Mouse (Mus musculus): ENCODE results near the gene Apol11b. TPM values are rescaled to one million over a fixed set of nuclear protein-coding genes. Genes with fewer than 3 reads are reported as not detected.

Apol11b gene
- total RNA-seq, 4 experiments from 2014 or later = 0.17 to 0.28 TPM; not detected in 2

Other genes starting within 250 kb of the Apol11b start
- gene Apol7a, start 244.2 kb downstream of the Apol11b start, total RNA-seq (2022) = 1 to 10 TPM in 1 of 4 experiments, under 1 TPM in 2, not detected in 1; 0.14 to 1.3 (median 0.82) TPM
- gene Apol9a, start 232.2 kb downstream of the Apol11b start, total RNA-seq (2022) = under 1 TPM in 1 of 4 experiments, not detected in 3; 0.32 TPM
- gene Apol7b, start 195.8 kb downstream of the Apol11b start, total RNA-seq (2022) = not detected
- not detected for gene Apol10a, start 166.2 kb downstream of the Apol11b start, total RNA-seq (2022)
- not detected for gene Apol11a, start 135.0 kb downstream of the Apol11b start, total RNA-seq (2022)
- not detected for gene Apol7c, start 110.0 kb downstream of the Apol11b start, total RNA-seq (2022)
- not detected for gene 1700025B11Rik, start 81.4 kb downstream of the Apol11b start, total RNA-seq (2022)
- under 1 TPM in 3 of 4 experiments, not detected in 1; 0.16 to 0.32 (median 0.27) TPM for gene Apol10b, start 47.2 kb downstream of the Apol11b start, total RNA-seq (2022)
- gene Gm36245, start 44.0 kb downstream of the Apol11b start, total RNA-seq (2022) = not detected
- not detected for gene Apol7e, start 55.6 kb upstream of the Apol11b start, total RNA-seq (2022)
- not detected for gene Apol9b, start 85.8 kb upstream of the Apol11b start, total RNA-seq (2022)
- gene Apol8, start 113.7 kb upstream of the Apol11b start, total RNA-seq (2022) = 10 to 100 TPM in 2 of 4 experiments, 1 to 10 TPM in 2; 6.3 to 14.1 (median 9.1) TPM
- gene Myh9, start 198.9 kb upstream of the Apol11b start, total RNA-seq (2022) = 100 to 1,000 TPM in 3 of 4 experiments, 10 to 100 TPM in 1; 89.0 to 116 (median 104) TPM